Mouse (Mus musculus) kidney, adult 2 months (tissue): ENCODE measurements around the gene Pisd.

ENCODE experiments used
- CTCF ChIP-seq: fragments of 200-500 bp; conservative IDR thresholded peaks from 2 replicates; pipeline ENCODE4 v1.5.1; 2011; ENCODE audit warnings: low read depth, mild to moderate bottlenecking, control low read depth, low read length, moderate library complexity, mixed read lengths; ENCODE audit not compliant: insufficient read depth, insufficient read length
- POLR2A ChIP-seq: fragments of 200-500 bp; IDR thresholded peaks from one replicate; pipeline ENCODE4 v1.6.1; 2011; ENCODE audit warnings: low read depth, low read length, control low read depth

DNA sequence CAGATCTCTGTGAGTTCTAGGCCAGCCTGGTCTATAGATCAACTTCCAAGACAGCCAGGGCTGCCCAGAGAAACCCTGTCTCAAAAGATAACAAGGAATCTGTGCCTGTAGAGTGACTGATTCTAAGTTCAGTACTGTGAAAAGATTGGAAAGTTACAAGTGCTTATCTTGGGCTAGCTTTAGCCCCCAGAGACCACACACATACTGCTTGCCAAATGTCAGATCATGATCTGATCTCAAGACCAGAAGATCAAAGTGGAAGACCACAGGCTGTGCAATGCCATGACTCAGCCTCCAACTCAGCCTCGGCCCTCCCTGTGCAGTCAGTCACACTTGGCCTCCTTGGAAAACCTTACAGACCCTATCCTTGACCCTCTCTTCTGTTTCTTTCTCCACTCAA is 49.1 kb upstream of the Pisd start:
- TF ChIP-seq CTCF (no peak), POLR2A (no peak)
